Mouse (Mus musculus): ENCODE results near the gene Trim46.
"Not testable (repeated sequence)": the region's sequence is repeated elsewhere in the genome, so short reads cannot be mapped to it uniquely, and the experiment has no call there.

The Trim46 gene

GRCm38 (mm10) chr3:89231772-89232275 is 14.3 kb downstream of the Trim46 start:
- no peak for DNase-seq

- no peak for DNase-seq
These were observed 14.8 kb downstream of the Trim46 start for GRCm38 (mm10) chr3:89231345-89231744.

DNA sequence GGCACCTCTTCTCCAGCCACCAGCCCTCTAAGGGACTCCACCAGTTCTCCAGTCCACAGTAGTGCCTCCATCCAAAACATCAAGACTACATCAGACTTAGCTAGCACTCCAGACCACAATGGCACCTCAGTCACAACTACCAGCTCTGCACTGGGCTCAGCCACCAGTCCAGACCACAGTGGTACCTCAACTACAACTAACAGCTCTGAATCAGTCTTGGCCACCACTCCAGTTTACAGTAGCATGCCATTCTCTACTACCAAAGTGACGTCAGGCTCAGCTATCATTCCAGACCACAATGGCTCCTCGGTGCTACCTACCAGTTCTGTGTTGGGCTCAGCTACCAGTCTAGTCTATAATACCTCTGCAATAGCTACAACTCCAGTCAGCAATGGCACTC is 15.5 kb downstream of the Trim46 start:
- no peak for DNase-seq

GRCm38 (mm10) chr3:89229276-89229675 is 16.8 kb downstream of the Trim46 start:
- no peak for DNase-seq

DNA sequence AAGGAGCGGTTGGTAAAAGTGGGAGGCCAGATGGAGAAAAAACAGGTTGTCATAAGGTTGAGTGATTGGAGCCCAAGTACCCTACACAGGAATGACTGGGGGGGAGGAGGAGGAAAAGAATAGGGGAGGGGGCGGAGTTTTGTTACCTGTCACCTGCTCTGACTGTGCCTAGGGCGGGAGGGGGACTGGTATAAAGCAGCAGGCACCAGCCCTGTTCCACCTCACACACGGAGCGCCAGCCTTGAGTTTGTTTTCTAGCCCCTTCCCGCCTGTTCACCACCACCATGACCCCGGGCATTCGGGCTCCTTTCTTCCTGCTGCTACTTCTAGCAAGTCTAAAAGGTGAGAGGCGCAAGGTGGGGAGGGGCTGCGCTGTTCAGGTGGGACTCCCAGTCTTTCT is 17.3 kb downstream of the Trim46 start, which contains the start of gene Muc1:
Gene Muc1, plus strand, starts transcription at position 222 of the 400 bp plus-strand sequence.
- no peak for DNase-seq

DNA sequence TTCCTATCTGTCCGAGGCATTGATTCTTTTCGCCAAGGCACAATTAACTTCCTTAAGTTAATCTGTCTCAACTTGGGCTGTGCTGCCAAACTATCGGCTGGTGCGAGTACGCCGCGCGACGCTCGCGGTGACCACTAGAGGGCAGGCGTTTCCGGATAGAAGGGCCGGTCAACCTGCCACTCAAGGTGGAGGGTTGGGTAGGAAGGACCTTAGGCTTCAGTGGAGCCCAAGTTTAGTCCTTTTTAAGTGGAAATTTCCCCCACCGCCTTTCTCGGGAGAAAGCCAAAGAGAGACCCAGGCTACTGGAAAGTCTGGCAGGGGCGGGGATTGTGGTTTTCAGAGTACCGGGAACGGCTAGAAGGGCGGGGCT is 17.9 kb downstream of the Trim46 start:
- peak; percentile 86 for DNase-seq

DNA sequence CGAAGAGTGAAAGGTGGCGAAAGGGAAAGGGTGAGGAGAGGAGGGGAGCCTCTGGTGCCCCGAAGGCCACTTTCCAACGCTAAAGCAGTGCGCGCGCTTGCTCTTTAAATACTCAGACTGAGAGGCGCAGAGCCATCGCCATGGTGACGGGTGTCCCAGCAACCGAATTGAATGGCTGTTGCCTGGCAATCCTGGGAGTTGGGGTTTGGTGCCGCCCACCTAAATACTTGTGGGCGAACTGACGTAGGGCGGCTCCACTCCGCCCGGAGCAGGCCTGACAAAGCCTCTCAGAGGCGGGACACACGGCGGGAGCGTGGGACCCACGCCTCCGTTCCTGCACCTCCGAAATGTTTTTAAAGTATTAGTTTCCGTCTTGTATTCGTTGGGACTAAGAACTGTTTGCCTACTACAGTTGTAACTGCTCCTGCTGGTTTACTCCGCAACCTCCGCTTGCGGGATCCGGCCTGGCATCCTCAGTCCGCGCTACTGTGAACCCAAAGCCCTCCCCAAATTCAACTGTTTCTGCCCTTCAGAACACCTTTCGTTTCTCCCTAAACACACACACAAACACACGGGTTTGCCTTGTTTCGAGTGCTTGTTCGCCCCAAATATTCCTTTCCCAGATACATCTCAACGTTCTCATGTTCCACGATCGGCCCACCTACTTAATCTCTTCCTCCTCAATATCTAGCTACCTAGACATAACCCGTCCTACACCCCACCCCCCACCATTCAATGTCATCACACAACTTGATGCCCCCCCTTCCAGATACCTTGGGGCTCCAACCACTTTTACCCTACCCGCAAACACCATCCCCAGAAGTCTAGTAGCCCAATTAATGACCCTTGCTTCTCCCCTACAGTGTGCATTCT is 18.6 kb downstream of the Trim46 start:
- no peak for DNase-seq

DNA sequence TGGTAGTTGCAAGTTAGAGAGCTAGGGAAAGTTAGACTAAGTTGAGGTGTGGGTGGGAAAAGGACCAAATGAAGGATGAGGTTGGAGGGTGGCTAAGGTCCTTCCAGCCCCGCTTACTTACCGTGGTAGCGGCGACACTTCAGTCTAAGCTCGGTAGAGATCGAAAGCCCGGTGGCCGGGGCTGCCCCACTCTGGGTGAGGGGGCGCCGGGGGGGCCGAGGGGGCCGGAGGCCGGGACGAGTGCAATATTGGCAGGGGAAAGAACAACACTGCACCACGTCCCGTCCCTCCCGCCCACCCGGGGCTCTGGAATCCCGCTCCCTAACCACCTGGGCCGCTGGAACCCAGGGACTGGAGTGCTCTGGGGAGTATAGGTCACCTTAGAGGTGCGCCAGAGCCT is 19.2 kb downstream of the Trim46 start, which contains the start of gene Mtx1:
Gene Mtx1, minus strand, starts transcription at position 189 of the 400 bp plus-strand sequence.
- no peak for DNase-seq

DNA sequence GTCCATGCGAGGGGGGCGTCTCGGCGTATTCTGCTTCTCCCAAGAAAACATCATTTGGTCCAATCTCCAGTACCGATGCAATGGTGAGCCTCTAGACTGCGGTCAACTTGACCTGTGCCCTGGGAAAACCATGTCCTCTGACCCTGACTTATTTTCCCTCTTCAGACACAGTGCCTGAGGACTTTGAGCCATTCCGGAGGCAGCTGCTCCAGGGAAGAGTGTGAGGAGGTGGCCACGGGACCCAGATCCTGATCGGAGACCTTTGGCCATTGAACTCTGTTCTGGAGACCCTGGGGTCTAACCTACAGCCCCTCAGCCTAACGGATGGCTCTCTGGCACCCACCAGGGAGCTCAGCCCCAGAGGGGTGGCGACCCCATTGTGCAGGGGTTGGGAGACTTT is 19.7 kb downstream of the Trim46 start:
- no peak for DNase-seq

DNA sequence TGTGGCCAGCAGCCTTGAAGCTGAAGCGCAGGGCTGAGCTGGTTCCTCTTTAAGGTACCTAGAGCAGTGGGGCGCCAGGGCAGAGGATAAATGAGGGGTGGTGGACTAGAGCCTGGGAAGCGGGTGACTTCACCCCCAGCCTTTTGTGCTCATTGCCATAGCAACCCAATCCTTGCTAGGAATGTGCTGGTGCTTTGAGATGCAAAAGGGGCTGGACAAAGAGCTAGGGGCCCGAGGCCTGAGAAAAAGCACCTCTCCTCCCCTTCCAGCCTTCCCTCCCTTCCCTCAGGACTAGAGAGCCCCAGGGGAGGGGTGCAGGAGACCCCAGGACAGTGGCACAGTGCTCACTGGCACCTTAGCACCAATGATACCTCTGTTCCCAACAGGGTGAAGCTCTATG is 20.2 kb downstream of the Trim46 start:
- DNase-seq, result no peak

DNA sequence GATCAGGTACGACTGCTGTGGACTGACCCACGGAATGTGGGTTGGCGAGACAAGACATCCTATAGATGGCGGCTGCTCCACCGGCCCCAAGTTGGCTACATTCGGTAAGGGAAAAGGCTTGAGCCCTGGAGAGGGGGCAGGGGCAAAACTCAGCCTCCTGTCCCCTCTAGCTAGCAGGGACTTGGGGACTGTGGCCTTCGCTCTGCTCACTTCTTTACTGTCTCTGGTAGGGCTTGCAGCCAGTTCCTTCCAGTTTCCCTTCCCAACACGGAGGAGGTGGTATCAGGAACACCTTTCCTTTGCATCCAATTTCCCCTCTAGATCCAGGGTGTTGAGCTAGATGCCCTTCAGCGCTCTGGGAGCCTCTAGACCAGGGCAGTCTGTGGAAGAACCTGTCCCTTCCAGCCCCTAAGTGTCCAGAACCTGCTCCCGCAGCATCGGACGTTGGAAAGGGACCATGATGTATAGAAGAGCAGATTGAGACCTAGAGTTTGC is 20.7 kb downstream of the Trim46 start:
- DNase-seq, result no peak

DNA sequence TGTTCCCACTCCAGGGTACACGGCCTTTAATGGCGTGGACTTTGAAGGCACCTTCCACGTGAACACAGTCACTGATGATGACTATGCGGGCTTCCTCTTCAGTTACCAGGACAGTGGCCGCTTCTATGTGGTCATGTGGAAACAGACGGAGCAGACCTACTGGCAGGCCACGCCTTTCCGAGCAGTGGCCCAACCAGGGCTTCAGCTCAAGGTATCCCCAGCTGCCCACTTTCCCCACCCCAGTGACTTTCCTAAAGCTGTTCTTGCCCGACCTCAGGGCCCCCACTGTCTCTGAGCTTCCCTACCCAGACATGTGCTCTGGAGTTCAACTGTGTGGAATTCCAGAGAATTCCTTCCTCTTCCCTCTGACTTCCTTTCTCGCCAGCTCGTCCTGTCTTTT is 21.3 kb downstream of the Trim46 start:
- DNase-seq, result no peak

- no peak for DNase-seq
These were observed 24.9 kb downstream of the Trim46 start for GRCm38 (mm10) chr3:89221167-89221566.

DNA sequence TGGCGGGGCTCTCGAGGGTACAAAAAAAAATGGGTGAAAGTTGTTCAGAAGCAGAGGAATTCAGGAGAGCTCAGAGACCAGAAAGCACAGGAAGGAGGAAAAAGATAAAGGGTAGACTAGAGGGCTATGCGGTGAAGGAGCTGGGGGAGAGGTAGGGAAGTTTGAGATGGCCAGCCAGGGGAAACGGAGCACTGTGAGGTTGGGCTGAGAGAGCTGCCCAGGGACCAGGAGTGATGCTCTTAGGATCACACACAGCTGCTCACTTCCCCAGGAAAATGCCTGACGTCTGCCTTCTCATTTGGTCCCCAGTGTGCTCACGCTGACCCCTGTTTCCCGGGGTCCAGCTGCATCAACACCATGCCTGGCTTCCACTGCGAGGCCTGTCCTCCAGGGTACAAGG is 26.6 kb downstream of the Trim46 start:
- DNase-seq, result no peak

DNA sequence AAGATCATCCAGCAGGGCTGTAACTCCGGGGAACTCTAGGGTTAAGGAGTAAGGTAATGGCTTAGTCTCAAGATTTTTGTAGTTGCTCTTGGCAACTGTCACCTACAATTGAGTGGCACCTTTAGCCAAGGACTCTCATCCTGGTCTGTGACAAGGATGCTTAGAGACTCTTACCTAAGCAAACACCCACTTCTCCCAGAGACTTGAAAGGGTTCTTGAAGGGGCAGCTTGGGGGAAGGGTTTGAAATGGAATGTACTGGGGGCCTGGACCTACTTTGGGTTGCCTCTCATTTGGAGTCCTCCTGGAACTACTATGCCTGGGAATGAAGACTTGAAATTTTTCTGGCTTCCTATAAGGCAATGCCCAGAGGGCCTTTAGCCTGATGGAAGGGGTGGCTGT is 27.8 kb downstream of the Trim46 start:
- DNase-seq, result no peak

DNA sequence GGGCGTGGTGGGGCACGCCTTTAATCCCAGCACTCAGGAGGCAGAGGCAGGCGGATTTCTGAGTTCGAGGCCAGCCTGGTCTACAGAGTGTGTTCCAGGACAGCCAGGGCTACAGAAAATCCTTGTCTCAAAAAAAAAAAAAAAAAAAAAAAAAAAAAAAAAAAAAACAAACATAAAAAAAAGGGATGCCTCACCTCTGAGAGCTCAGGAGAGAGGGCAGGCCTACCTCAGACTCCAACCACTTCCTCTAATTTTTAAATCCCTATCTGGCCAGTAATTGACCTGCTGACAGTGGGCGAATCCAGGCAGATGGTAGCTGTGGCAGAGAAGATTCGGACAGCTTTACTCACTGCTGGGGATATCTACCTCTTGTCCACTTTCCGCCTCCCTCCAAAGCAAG is 29.7 kb downstream of the Trim46 start:
- not testable (repeated sequence) for DNase-seq

- peak; percentile 84 for DNase-seq
These were observed 30.3 kb downstream of the Trim46 start for GRCm38 (mm10) chr3:89215853-89216252.

GRCm38 (mm10) chr3:89214681-89215411 is 31.3 kb downstream of the Trim46 start, which contains the start of gene Thbs3:
Gene Thbs3 (plus strand): TSS chr3:89215180.
- no peak for DNase-seq

DNA sequence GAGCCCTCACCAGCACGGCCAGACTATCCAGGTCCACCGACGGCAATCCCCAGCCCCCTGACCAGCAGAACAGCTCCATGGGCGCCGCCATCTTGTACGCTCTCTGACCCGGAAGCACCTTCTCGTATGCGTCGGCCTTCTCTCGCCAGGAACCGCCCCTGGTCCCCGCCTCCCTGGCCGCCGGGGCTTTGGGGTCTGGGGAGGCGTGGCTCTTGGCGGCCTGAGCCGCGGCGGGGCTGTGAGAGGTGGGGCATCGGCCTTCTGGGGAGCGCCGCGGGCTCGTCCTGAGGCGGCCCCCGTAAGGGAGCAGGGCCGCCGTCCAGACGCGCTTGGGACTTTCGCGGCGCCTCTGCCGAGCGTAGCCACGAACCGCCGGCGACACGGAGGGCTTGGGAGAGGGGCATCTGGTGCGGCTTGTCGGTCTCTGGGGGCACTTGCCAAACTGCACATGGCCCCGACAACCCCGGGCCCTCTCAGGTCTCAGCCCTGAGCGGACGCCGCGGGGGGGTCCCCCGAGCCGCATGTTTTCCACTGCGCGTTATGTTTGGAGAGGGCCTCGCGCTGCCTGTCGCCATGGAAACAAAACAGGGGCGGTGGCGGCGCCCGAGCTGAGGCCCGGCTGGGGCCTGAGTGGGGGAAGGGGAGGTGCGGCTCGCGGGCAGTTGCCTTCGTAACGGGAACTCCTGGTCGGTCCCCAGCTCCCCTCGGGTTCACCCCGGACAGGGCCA is 32.1 kb downstream of the Trim46 start:
- peak; percentile 86 for DNase-seq

DNA sequence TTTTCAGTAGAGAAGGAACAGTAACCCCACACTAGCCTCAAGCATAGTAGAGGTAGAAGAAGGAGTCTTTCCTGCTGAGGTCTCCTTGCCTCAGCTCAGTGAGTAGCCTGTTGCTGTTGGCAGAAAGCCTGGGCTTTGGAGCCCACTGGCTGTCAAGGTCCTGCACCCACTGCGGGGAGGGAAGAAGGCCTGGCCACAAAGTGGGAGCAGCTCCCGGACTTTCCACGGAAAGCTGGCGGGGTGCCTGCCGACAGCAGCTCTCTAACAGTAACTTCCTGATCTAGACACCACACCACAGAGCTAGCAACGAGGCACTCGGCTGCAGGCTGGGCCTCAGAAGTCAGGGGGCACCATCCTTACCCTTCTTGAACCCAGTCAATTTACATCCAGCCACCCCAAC is 35.4 kb downstream of the Trim46 start:
- no peak for DNase-seq

DNA sequence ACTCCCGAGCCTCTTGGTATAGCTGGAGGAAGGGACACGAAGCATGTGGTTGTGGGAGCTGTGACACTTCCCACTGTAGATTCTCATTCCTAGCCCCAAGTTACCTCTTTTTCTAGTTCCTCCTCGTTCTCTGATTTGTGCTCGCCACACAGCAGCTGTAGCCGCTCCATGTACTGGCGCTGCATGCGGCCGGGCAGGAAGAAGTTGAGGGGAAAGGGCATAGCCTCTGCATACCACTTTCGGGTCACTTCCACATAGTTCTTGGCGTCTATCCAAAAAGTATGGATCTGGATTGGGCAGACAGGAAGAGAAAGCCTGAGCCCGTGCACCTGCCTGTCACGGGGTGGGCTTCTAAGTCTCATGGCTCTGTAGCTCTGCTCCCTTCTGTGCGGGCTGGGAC is 35.9 kb downstream of the Trim46 start:
- no peak for DNase-seq

DNA sequence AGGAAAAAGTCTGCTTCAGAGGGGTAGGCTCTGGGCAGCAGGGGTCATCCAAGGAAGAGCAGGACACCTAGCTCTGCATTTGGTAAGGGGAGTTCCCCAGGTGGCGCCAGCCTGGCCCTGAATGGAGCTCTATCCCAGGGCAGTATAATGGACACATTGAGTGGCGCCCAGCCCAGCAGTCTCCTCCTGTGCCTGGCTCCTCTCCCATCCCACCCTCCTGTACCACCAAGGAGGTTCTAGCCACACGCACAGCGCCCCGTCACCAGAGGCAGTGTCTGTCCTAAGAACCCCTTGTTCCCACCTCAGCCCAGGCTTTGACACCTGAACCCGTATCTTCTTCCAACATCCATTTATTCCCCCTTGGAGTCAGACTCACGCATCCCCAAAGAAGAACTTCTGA is 36.4 kb downstream of the Trim46 start:
- DNase-seq, result no peak

DNA sequence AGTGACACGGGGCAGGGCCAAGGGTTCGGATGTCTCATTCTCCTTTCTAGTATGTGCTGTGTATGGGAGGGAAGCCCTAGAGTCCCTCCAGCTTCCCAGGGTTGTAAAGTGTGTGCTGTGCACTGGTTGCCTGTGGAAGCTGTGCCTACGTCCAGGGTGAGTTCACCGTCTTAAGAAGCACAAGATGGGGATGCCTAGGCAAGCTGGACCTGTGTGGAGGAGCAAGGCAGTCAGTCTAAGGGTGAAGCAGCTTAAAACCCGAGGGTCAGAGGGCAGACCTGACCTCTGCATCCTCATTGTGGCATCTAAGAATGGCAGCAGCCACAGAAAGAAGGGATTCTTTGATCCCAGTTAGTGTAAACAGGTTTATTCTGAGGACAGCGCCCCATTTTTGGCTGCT is 37.4 kb downstream of the Trim46 start:
- no peak for DNase-seq
